Mouse (Mus musculus): Measurements from ENCODE around the gene Twist1. TPM values are rescaled to one million over a fixed set of nuclear protein-coding genes. Genes with fewer than 3 reads are reported as not detected.

The Twist1 gene
- total and polyA plus RNA-seq, 2 experiments: 0.20 to 0.92 TPM

- Histone ChIP-seq H3K79me2 (ENCODE audit: control insufficient read depth, insufficient read depth, low read length) (no peaks in the 10 kb centered on the region), H3K27ac (replicated peaks; ENCODE audit: insufficient read depth, low read depth, low read length) (no peak overlapping the region), H3K4me1 (ENCODE audit: control insufficient read depth, insufficient read depth, low read length) (no peaks in the 10 kb centered on the region), H3K27me3 (ENCODE audit: control insufficient read depth, insufficient read depth, low read length) (peaks cover 25% of the 10 kb centered on the region), H3K36me3 (ENCODE audit: control insufficient read depth, insufficient read depth, low read length) (no peaks in the 10 kb centered on the region), H3K4me3 (ENCODE audit: insufficient read depth, low read depth, low read length) (no peak overlapping the region), H3K9ac (ENCODE audit: low read depth, low read length) (no peak overlapping the region)
- TF ChIP-seq POLR2A (IDR thresholded peaks at IDR 0.05; ENCODE audit: extremely low read depth, insufficient read depth, low read length): no peak
- TF ChIP-seq CTCF (IDR thresholded peaks at IDR 0.05; ENCODE audit: low read depth, low read length): no peak
- WGBS: 24% methylated on average over 3 of the region's 3 CpGs
- no peak for DNase-seq (ENCODE audit: extremely low read depth, low read depth, low spot score)
Observed at GRCm38 (mm10) chr12:33959846-33960245, 2.4 kb downstream of the Twist1 start.

- H3K4me1 ChIP-seq (ENCODE audit: control insufficient read depth, insufficient read depth, low read length): no peaks in the 10 kb centered on the region
- no peaks in the 10 kb centered on the region for H3K36me3 ChIP-seq (ENCODE audit: control insufficient read depth, insufficient read depth, low read length)
- H3K27ac ChIP-seq (replicated peaks; ENCODE audit: insufficient read depth, low read depth, low read length): no peak overlapping the region
- H3K9ac ChIP-seq (ENCODE audit: low read depth, low read length): no peak overlapping the region
- TF ChIP-seq CTCF (IDR thresholded peaks at IDR 0.05; ENCODE audit: low read depth, low read length) (no peak), POLR2A (IDR thresholded peaks at IDR 0.05; ENCODE audit: extremely low read depth, insufficient read depth, low read length) (no peak)
- no peaks in the 10 kb centered on the region for H3K79me2 ChIP-seq (ENCODE audit: control insufficient read depth, insufficient read depth, low read length)
- H3K27me3 ChIP-seq (ENCODE audit: control insufficient read depth, insufficient read depth, low read length): peaks cover 23% of the 10 kb centered on the region
- H3K4me3 ChIP-seq (ENCODE audit: insufficient read depth, low read depth, low read length): no peak overlapping the region
- DNase-seq (ENCODE audit: extremely low read depth, low read depth, low spot score): no peak
- 37% methylated on average over 5 of the region's 5 CpGs for WGBS
Observed at GRCm38 (mm10) chr12:33961013-33961412, 3.5 kb downstream of the Twist1 start.

GRCm38 (mm10) chr12:33962118-33962772 is 4.8 kb downstream of the Twist1 start:
- no peaks in the 10 kb centered on the region for H3K79me2 ChIP-seq (ENCODE audit: control insufficient read depth, insufficient read depth, low read length)
- H3K4me3 ChIP-seq (ENCODE audit: insufficient read depth, low read depth, low read length): no peak overlapping the region
- no peaks in the 10 kb centered on the region for H3K4me1 ChIP-seq (ENCODE audit: control insufficient read depth, insufficient read depth, low read length)
- WGBS: 16% methylated on average over 17 of the region's 17 CpGs
- peaks cover 14% of the 10 kb centered on the region for H3K27me3 ChIP-seq (ENCODE audit: control insufficient read depth, insufficient read depth, low read length)
- TF ChIP-seq CTCF (IDR thresholded peaks at IDR 0.05; ENCODE audit: low read depth, low read length) (no peak), POLR2A (IDR thresholded peaks at IDR 0.05; ENCODE audit: extremely low read depth, insufficient read depth, low read length) (no peak)
- no peak for DNase-seq (ENCODE audit: extremely low read depth, low read depth, low spot score)
- H3K27ac ChIP-seq (replicated peaks; ENCODE audit: insufficient read depth, low read depth, low read length): no peak overlapping the region
- H3K36me3 ChIP-seq (ENCODE audit: control insufficient read depth, insufficient read depth, low read length): no peaks in the 10 kb centered on the region
- no peak overlapping the region for H3K9ac ChIP-seq (ENCODE audit: low read depth, low read length)

GRCm38 (mm10) chr12:33962773-33963130 is 5.3 kb downstream of the Twist1 start:
- Histone ChIP-seq H3K36me3 (ENCODE audit: control insufficient read depth, insufficient read depth, low read length) (no peaks in the 10 kb centered on the region), H3K4me3 (ENCODE audit: insufficient read depth, low read depth, low read length) (no peak overlapping the region), H3K4me1 (ENCODE audit: control insufficient read depth, insufficient read depth, low read length) (no peaks in the 10 kb centered on the region), H3K27me3 (ENCODE audit: control insufficient read depth, insufficient read depth, low read length) (peaks cover 12% of the 10 kb centered on the region), H3K27ac (replicated peaks; ENCODE audit: insufficient read depth, low read depth, low read length) (no peak overlapping the region), H3K9ac (ENCODE audit: low read depth, low read length) (no peak overlapping the region), H3K79me2 (ENCODE audit: control insufficient read depth, insufficient read depth, low read length) (no peaks in the 10 kb centered on the region)
- TF ChIP-seq CTCF (IDR thresholded peaks at IDR 0.05; ENCODE audit: low read depth, low read length): no peak
- no peak for TF ChIP-seq POLR2A (IDR thresholded peaks at IDR 0.05; ENCODE audit: extremely low read depth, insufficient read depth, low read length)
- 22% methylated on average over 9 of the region's 9 CpGs for WGBS
- DNase-seq (ENCODE audit: extremely low read depth, low read depth, low spot score): no peak

- H3K4me3 ChIP-seq (ENCODE audit: insufficient read depth, low read depth, low read length): no peak overlapping the region
- no peaks in the 10 kb centered on the region for H3K79me2 ChIP-seq (ENCODE audit: control insufficient read depth, insufficient read depth, low read length)
- no peak overlapping the region for H3K27ac ChIP-seq (replicated peaks; ENCODE audit: insufficient read depth, low read depth, low read length)
- TF ChIP-seq POLR2A (IDR thresholded peaks at IDR 0.05; ENCODE audit: extremely low read depth, insufficient read depth, low read length) (no peak), CTCF (IDR thresholded peaks at IDR 0.05; ENCODE audit: low read depth, low read length) (no peak)
- no peak overlapping the region for H3K9ac ChIP-seq (ENCODE audit: low read depth, low read length)
- WGBS: 13% methylated on average over 15 of the region's 15 CpGs
- H3K27me3 ChIP-seq (ENCODE audit: control insufficient read depth, insufficient read depth, low read length): peaks cover 6% of the 10 kb centered on the region; the same call in 1 of the 2 replicates
- no peak for DNase-seq (ENCODE audit: extremely low read depth, low read depth, low spot score)
- no peaks in the 10 kb centered on the region for H3K36me3 ChIP-seq (ENCODE audit: control insufficient read depth, insufficient read depth, low read length)
- no peaks in the 10 kb centered on the region for H3K4me1 ChIP-seq (ENCODE audit: control insufficient read depth, insufficient read depth, low read length)
Observed at GRCm38 (mm10) chr12:33963671-33964369, 6.3 kb downstream of the Twist1 start.

- no peak for DNase-seq (ENCODE audit: extremely low read depth, low read depth, low spot score)
- no peak for TF ChIP-seq POLR2A (IDR thresholded peaks at IDR 0.05; ENCODE audit: extremely low read depth, insufficient read depth, low read length)
- no peak for TF ChIP-seq CTCF (IDR thresholded peaks at IDR 0.05; ENCODE audit: low read depth, low read length)
- H3K79me2 ChIP-seq (ENCODE audit: control insufficient read depth, insufficient read depth, low read length): no peaks in the 10 kb centered on the region
- no peaks in the 10 kb centered on the region for H3K36me3 ChIP-seq (ENCODE audit: control insufficient read depth, insufficient read depth, low read length)
- no peaks in the 10 kb centered on the region for H3K4me1 ChIP-seq (ENCODE audit: control insufficient read depth, insufficient read depth, low read length)
- H3K9ac ChIP-seq (ENCODE audit: low read depth, low read length): no peak overlapping the region
- peaks cover 6% of the 10 kb centered on the region; the same call in 1 of the 2 replicates for H3K27me3 ChIP-seq (ENCODE audit: control insufficient read depth, insufficient read depth, low read length)
- H3K27ac ChIP-seq (replicated peaks; ENCODE audit: insufficient read depth, low read depth, low read length): no peak overlapping the region
- H3K4me3 ChIP-seq (ENCODE audit: insufficient read depth, low read depth, low read length): no peak overlapping the region
- WGBS: 22% methylated on average over 2 of the region's 2 CpGs
Observed at GRCm38 (mm10) chr12:33964427-33964826, 7.0 kb downstream of the Twist1 start.
